Mouse (Mus musculus): ENCODE results near the gene Gm10260. TPM values are rescaled to one million over a fixed set of nuclear protein-coding genes. Genes with fewer than 3 reads are reported as not detected.

The Gm10260 gene
- polyA plus RNA-seq (2012; fragmentation: generic; extraction: Trizol), result 4,315 TPM

DNA sequence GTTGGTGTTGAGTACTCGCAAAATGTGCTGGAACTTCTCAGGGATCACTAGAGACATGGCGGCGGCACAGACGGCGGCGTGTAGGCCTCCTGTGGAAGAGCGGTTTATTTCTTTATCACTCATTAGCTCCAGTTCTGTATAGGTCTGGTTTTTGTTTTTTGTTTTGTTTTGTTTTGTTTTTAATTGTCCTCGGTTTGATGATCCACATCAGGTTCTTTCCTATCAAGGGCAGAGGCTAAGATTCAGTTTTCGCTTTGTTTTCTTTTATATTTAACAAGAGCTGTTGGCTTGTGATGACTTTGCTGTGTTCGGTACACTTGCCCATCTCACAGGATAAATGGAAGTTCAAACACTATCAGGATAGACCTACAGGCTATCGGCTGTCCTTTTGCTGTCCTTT, at the start of gene Gm10260:
Gene Gm10260 (minus strand): TSS at position 101 of the 400 bp plus-strand sequence.
- no peaks in the 10 kb centered on the region for H3K79me2 ChIP-seq (ENCODE audit: control insufficient read depth, insufficient read depth)
- no peaks in the 10 kb centered on the region for H3K27me3 ChIP-seq (ENCODE audit: control insufficient read depth, insufficient read depth, insufficient read length)
- TF ChIP-seq REST (IDR thresholded peaks at IDR 0.05; ENCODE audit: insufficient read depth, insufficient read length) (no peak), TCF12 (IDR thresholded peaks at IDR 0.05; ENCODE audit: insufficient read depth, poor library complexity, severe bottlenecking) (no peak), POLR2AphosphoS2 (IDR thresholded peaks at IDR 0.05; ENCODE audit: insufficient read length, low read depth) (no peak), SRF (IDR thresholded peaks at IDR 0.05; ENCODE audit: control insufficient read depth, insufficient read length, low read depth) (no peak), USF1 (IDR thresholded peaks at IDR 0.05; ENCODE audit: low read depth) (no peak)
- H3K4me3 ChIP-seq, result no peak within 1 kb of the TSS
- no peaks in the 10 kb centered on the region for H3K36me3 ChIP-seq (ENCODE audit: control insufficient read depth, insufficient read depth)
- H3K4me2 ChIP-seq (ENCODE audit: low read depth), result no peak within 1 kb of the TSS
- no peak within 1 kb of the TSS for H3ac ChIP-seq (ENCODE audit: control insufficient read depth, insufficient read length)

DNA sequence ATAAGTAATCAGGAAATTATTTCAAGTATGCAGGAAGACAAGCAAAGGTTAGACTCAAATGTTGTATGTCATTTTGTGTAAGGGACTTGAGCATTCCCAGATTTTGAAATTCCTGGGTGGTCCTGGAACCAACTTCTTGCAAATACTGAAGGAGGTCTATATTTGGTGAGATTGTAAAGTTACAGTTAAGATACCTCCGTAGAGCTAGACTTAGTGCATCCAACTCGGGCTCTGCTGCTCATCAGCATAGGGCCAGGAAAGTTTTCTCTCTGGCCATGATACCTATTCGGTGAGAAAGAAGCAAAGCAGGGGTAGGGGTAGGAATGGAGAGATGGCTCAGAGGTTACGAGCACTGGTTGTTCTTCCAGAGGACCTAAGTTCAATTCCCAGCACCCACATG, 49.4 kb upstream of the Gm10260 start:
- Histone ChIP-seq H3K4me3 (no peak overlapping the region), H3K36me3 (ENCODE audit: control insufficient read depth, insufficient read depth) (no peaks in the 10 kb centered on the region), H3K79me2 (ENCODE audit: control insufficient read depth, insufficient read depth) (no peaks in the 10 kb centered on the region), H3K4me2 (ENCODE audit: low read depth) (no peak overlapping the region), H3ac (ENCODE audit: control insufficient read depth, insufficient read length) (no peak overlapping the region), H3K27me3 (ENCODE audit: control insufficient read depth, insufficient read depth, insufficient read length) (no peaks in the 10 kb centered on the region)
- TF ChIP-seq TCF12 (IDR thresholded peaks at IDR 0.05; ENCODE audit: insufficient read depth, poor library complexity, severe bottlenecking), result no peak
- no peak for TF ChIP-seq MYOD1 (IDR thresholded peaks at IDR 0.05; ENCODE audit: control insufficient read depth in 1 of 3, insufficient read length in 2 of 3, low read depth in 2 of 3)
- no peak for TF ChIP-seq USF1 (IDR thresholded peaks at IDR 0.05; ENCODE audit: low read depth)
- TF ChIP-seq SRF (IDR thresholded peaks at IDR 0.05; ENCODE audit: control insufficient read depth, insufficient read length, low read depth), result no peak
- TF ChIP-seq POLR2AphosphoS2 (IDR thresholded peaks at IDR 0.05; ENCODE audit: insufficient read length, low read depth), result no peak
- TF ChIP-seq REST (IDR thresholded peaks at IDR 0.05; ENCODE audit: insufficient read depth, insufficient read length), result no peak
- TF ChIP-seq CEBPB (IDR thresholded peaks at IDR 0.05; ENCODE audit: insufficient read depth, poor library complexity, severe bottlenecking), result no peak
- no peak for TF ChIP-seq E2F4 (IDR thresholded peaks at IDR 0.05; ENCODE audit: insufficient read depth)
- TF ChIP-seq MAX (IDR thresholded peaks at IDR 0.05; ENCODE audit: low read depth), result no peak
- no peak for TF ChIP-seq POLR2A (IDR thresholded peaks at IDR 0.05; ENCODE audit: insufficient read length, low read depth)
- no peak for TF ChIP-seq MYOG (IDR thresholded peaks at IDR 0.05; ENCODE audit: control insufficient read depth in 1 of 3, insufficient read depth in 1 of 3, insufficient read length in 2 of 3, low read depth in 2 of 3)
- TF ChIP-seq TCF3 (IDR thresholded peaks at IDR 0.05; ENCODE audit: insufficient read length, low read depth), result no peak

DNA sequence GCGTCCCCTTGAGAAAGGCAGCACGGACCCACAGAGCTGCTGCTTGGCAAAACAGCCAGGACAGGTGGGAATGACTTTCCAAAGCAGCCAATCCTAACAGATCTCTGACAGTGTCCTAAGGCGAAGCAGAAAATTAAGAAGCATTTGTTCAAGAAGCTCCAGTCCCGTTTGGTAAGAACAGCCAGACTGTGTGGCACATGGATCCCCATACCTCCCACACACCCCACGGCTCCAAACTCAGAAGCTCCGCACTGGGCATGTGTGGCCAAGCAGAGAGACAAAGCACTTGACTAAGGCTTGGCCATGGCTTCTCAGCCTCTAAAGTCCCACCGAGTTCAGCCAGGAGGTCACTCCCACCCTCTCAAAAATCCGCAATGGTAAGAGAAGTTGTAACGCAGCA, 45.5 kb upstream of the Gm10260 start:
- H3K36me3 ChIP-seq (ENCODE audit: control insufficient read depth, insufficient read depth), result no peaks in the 10 kb centered on the region
- H3K79me2 ChIP-seq (ENCODE audit: control insufficient read depth, insufficient read depth), result no peaks in the 10 kb centered on the region
- TF ChIP-seq CEBPB (IDR thresholded peaks at IDR 0.05; ENCODE audit: insufficient read depth, poor library complexity, severe bottlenecking), result no peak
- H3K4me2 ChIP-seq (ENCODE audit: low read depth), result no peak overlapping the region
- H3K4me3 ChIP-seq, result no peak overlapping the region
- H3K27me3 ChIP-seq (ENCODE audit: control insufficient read depth, insufficient read depth, insufficient read length), result no peaks in the 10 kb centered on the region
- no peak overlapping the region for H3ac ChIP-seq (ENCODE audit: control insufficient read depth, insufficient read length)

DNA sequence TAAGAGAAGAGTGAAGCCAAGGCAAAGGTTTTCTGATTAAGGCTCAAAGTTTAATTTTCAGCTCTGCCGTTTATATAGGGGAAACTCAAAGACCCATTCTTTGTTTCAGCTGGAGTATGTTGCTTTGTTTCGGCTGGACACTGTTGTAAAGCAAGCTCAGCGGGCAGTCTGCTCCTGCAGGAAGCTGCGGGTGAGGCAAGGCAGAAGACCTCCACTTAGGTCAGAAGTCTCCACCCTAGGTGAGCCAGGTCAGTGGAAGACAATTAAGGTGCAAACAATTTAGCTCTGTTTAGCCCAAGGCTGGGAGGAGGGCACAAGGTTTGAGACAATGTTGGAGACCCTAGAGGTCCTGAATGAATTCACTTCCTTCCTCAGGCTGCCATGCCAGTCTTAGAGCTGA, 42.0 kb upstream of the Gm10260 start:
- H3K27me3 ChIP-seq (ENCODE audit: control insufficient read depth, insufficient read depth, insufficient read length), result no peaks in the 10 kb centered on the region
- TF ChIP-seq POLR2A (IDR thresholded peaks at IDR 0.05; ENCODE audit: insufficient read length, low read depth), result no peak
- TF ChIP-seq MYOG (IDR thresholded peaks at IDR 0.05; ENCODE audit: control insufficient read depth in 1 of 3, insufficient read depth in 1 of 3, insufficient read length in 2 of 3, low read depth in 2 of 3), result no peak
- TF ChIP-seq SRF (IDR thresholded peaks at IDR 0.05; ENCODE audit: control insufficient read depth, insufficient read length, low read depth), result no peak
- TF ChIP-seq REST (IDR thresholded peaks at IDR 0.05; ENCODE audit: insufficient read depth, insufficient read length), result no peak
- no peak for TF ChIP-seq MAX (IDR thresholded peaks at IDR 0.05; ENCODE audit: low read depth)
- no peak for TF ChIP-seq POLR2AphosphoS2 (IDR thresholded peaks at IDR 0.05; ENCODE audit: insufficient read length, low read depth)
- TF ChIP-seq TCF12 (IDR thresholded peaks at IDR 0.05; ENCODE audit: insufficient read depth, poor library complexity, severe bottlenecking), result no peak
- no peak for TF ChIP-seq CEBPB (IDR thresholded peaks at IDR 0.05; ENCODE audit: insufficient read depth, poor library complexity, severe bottlenecking)
- no peak for TF ChIP-seq TCF3 (IDR thresholded peaks at IDR 0.05; ENCODE audit: insufficient read length, low read depth)
- no peak for TF ChIP-seq MYOD1 (IDR thresholded peaks at IDR 0.05; ENCODE audit: control insufficient read depth in 1 of 3, insufficient read length in 2 of 3, low read depth in 2 of 3)
- no peak for TF ChIP-seq USF1 (IDR thresholded peaks at IDR 0.05; ENCODE audit: low read depth)
- no peak for TF ChIP-seq E2F4 (IDR thresholded peaks at IDR 0.05; ENCODE audit: insufficient read depth)
- no peak overlapping the region for H3K4me3 ChIP-seq
- peak overlapping the region; percentile 26 for H3K4me2 ChIP-seq (ENCODE audit: low read depth)
- H3K36me3 ChIP-seq (ENCODE audit: control insufficient read depth, insufficient read depth), result no peaks in the 10 kb centered on the region
- no peaks in the 10 kb centered on the region for H3K79me2 ChIP-seq (ENCODE audit: control insufficient read depth, insufficient read depth)
- no peak overlapping the region for H3ac ChIP-seq (ENCODE audit: control insufficient read depth, insufficient read length)

DNA sequence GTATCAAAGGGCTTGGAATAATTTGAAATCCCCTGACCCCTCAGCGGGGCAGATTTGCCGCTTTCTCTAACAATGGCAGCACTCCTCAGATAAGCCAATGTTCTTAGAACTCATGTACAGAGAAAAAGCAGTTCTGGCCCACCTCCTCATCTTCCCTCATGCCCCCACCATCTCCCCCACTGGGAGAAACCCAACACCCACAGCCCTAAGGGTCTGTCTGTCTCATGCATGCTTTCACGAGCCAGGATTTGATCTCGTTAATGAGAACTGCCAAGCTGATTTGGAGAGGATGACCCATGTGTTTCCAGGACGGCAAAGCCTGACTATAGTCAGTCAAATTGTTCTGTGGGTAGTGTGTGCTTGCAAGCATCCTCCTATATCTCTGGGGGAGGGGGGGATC, 37.0 kb upstream of the Gm10260 start:
- Histone ChIP-seq H3K27me3 (ENCODE audit: control insufficient read depth, insufficient read depth, insufficient read length) (no peaks in the 10 kb centered on the region), H3K4me2 (ENCODE audit: low read depth) (no peak overlapping the region), H3ac (ENCODE audit: control insufficient read depth, insufficient read length) (no peak overlapping the region), H3K4me3 (no peak overlapping the region), H3K36me3 (ENCODE audit: control insufficient read depth, insufficient read depth) (no peaks in the 10 kb centered on the region), H3K79me2 (ENCODE audit: control insufficient read depth, insufficient read depth) (no peaks in the 10 kb centered on the region)
- no peak for TF ChIP-seq POLR2AphosphoS2 (IDR thresholded peaks at IDR 0.05; ENCODE audit: insufficient read length, low read depth)

Measured in myocyte (in vitro differentiated cells).